Mouse (Mus musculus) embryonic facial prominence, embryonic 11.5 days (tissue): ENCODE data around the gene Wdfy1. TPM values are rescaled to one million over a fixed set of nuclear protein-coding genes. Genes with fewer than 3 reads are reported as not detected.

Source experiments
- ATAC-seq: fragments of 200-750 bp; cut with Nextera tagmentation; replicated peaks from 2 replicates; pipeline ENCODE4 v1.8.0; 2017; ENCODE audit warnings: low read depth; ENCODE audit not compliant: insufficient number of reproducible peaks, low FRiP score, low TSS enrichment
- DNase-seq: peaks from one replicate; pipeline ENCODE4 v3.0.0-alpha.2; 2015; ENCODE audit warnings: low spot score
- H3K27ac ChIP-seq: fragments of 300-500 bp; sonication (generic); replicated peaks from 2 replicates; pipeline ENCODE4 v1.5.1; 2014; ENCODE audit warnings: mild to moderate bottlenecking, low read depth, low read length, control low read depth
- H3K27me3 ChIP-seq: fragments of 300-500 bp; sonication (generic); 2 replicates; pipeline ENCODE4 v1.6.1; 2014; ENCODE audit warnings: mild to moderate bottlenecking, low read length, moderate library complexity, mixed read lengths; ENCODE audit not compliant: control insufficient read depth, insufficient read depth
- H3K36me3 ChIP-seq: fragments of 300-500 bp; sonication (generic); replicated peaks from 2 replicates; pipeline ENCODE4 v1.6.1; 2014; ENCODE audit warnings: low read depth, mild to moderate bottlenecking, low read length, moderate library complexity, mixed read lengths; ENCODE audit not compliant: control insufficient read depth, insufficient read depth
- H3K4me1 ChIP-seq: fragments of 300-500 bp; sonication (generic); 2 replicates; pipeline ENCODE4 v1.6.1; 2014; ENCODE audit warnings: low read length, mixed read lengths; ENCODE audit not compliant: control insufficient read depth, insufficient read depth
- H3K4me2 ChIP-seq: fragments of 300-500 bp; sonication (generic); 2 replicates; pipeline ENCODE4 v1.6.1; 2014; ENCODE audit warnings: low read depth, mild to moderate bottlenecking, control low read depth, low read length, moderate library complexity
- H3K4me3 ChIP-seq: fragments of 300-500 bp; sonication (generic); 2 replicates; pipeline ENCODE4 v1.5.1; 2014; ENCODE audit warnings: low read depth, low read length, control low read depth
- H3K9ac ChIP-seq: fragments of 300-500 bp; sonication (generic); replicated peaks from 2 replicates; pipeline ENCODE4 v1.6.1; 2014; ENCODE audit warnings: mild to moderate bottlenecking, control low read depth, low read length
- H3K9me3 ChIP-seq: fragments of 300-500 bp; sonication (generic); replicated peaks from 2 replicates; pipeline ENCODE4 v1.6.1; 2016; ENCODE audit warnings: mild to moderate bottlenecking, low read length, inconsistent platforms, mixed read lengths; ENCODE audit not compliant: control insufficient read depth
- WGBS: fragments of 180-500 bp; shearing (Covaris S2); extraction: QIAGEN DNeasy Blood & Tissue Kit; methylation state at CpG from one replicate; pipeline ENCODE4 v1.1.7; 2014; 5-methylcytosine and 5-hydroxymethylcytosine counted together
- polyA plus RNA-seq: library from polyadenylated mRNA; unstranded; fragments of >200 nt; fragmentation: Nextera tagmentation; extraction: Ambion mirVana; gene quantifications from 2 replicates; pipeline ENCODE4 v1.2.1, GENCODE M21; 2014

The Wdfy1 gene
- polyA plus RNA-seq, 1 experiment from 2014 or later = 35.7 TPM

- Histone ChIP-seq H3K9ac (no peak overlapping the region), H3K4me1 (no peaks in the 10 kb centered on the region), H3K4me2 (no peak overlapping the region), H3K9me3 (no peaks in the 10 kb centered on the region), H3K36me3 (no peaks in the 10 kb centered on the region), H3K4me3 (no peak overlapping the region), H3K27me3 (no peaks in the 10 kb centered on the region), H3K27ac (no peak overlapping the region)
- ATAC-seq (no peak), DNase-seq (no peak)
Measured at GRCm38 (mm10) chr1:79684027-79684426, 91.9 kb downstream of the Wdfy1 start.

GRCm38 (mm10) chr1:79682936-79683335, 93.0 kb downstream of the Wdfy1 start:
- ATAC-seq = no peak
- no peak overlapping the region for H3K27ac ChIP-seq
- no peaks in the 10 kb centered on the region for H3K27me3 ChIP-seq
- H3K4me3 ChIP-seq = no peak overlapping the region
- H3K4me1 ChIP-seq = no peaks in the 10 kb centered on the region
- 12% methylated on average over 5 of the region's 5 CpGs for WGBS
- no peaks in the 10 kb centered on the region for H3K36me3 ChIP-seq
- no peak overlapping the region for H3K4me2 ChIP-seq
- no peak overlapping the region for H3K9ac ChIP-seq
- peak; percentile 20 for DNase-seq
- H3K9me3 ChIP-seq = no peaks in the 10 kb centered on the region

- no peak overlapping the region for H3K9ac ChIP-seq
- H3K4me3 ChIP-seq = no peak overlapping the region
- H3K27me3 ChIP-seq = no peaks in the 10 kb centered on the region
- H3K36me3 ChIP-seq = no peaks in the 10 kb centered on the region
- H3K9me3 ChIP-seq = no peaks in the 10 kb centered on the region
- H3K27ac ChIP-seq = no peak overlapping the region
- H3K4me2 ChIP-seq = no peak overlapping the region
- WGBS = 89% methylated on average over 3 of the region's 3 CpGs
- ATAC-seq (no peak), DNase-seq (no peak)
- no peaks in the 10 kb centered on the region for H3K4me1 ChIP-seq
Measured at GRCm38 (mm10) chr1:79680777-79681176, 95.2 kb downstream of the Wdfy1 start.

GRCm38 (mm10) chr1:79678117-79678684, 97.7 kb downstream of the Wdfy1 start:
- Histone ChIP-seq H3K27ac (no peak overlapping the region), H3K9me3 (no peaks in the 10 kb centered on the region), H3K4me2 (no peak overlapping the region), H3K36me3 (no peaks in the 10 kb centered on the region), H3K4me3 (no peak overlapping the region), H3K27me3 (no peaks in the 10 kb centered on the region), H3K4me1 (no peaks in the 10 kb centered on the region), H3K9ac (no peak overlapping the region)
- 82% methylated on average over 8 of the region's 8 CpGs for WGBS
- no peak for ATAC-seq
- no peak for DNase-seq

GRCm38 (mm10) chr1:79675716-79676115, 100.2 kb downstream of the Wdfy1 start:
- WGBS = 52% methylated on average over 4 of the region's 4 CpGs
- ATAC-seq (no peak), DNase-seq (no peak)

GRCm38 (mm10) chr1:79671543-79672337, 104.2 kb downstream of the Wdfy1 start, which contains the start of gene Ap1s3:
TSS of gene Ap1s3 (minus strand) at chr1:79671972.
- ATAC-seq = peak; percentile 90
- peak; percentile 81 for DNase-seq
- Histone ChIP-seq H3K27me3 (no peaks in the 10 kb centered on the region), H3K27ac (no peak within 1 kb of the TSS), H3K36me3 (no peaks in the 10 kb centered on the region), H3K9me3 (no peaks in the 10 kb centered on the region), H3K4me1 (no peaks in the 10 kb centered on the region), H3K4me3 (peak within 1 kb of the TSS; percentile 63), H3K9ac (peak within 1 kb of the TSS; percentile 57), H3K4me2 (peak within 1 kb of the TSS; percentile 93)
- under 1% methylated on average over 51 of the region's 51 CpGs for WGBS

More at GRCm38 (mm10) chr1:79675716-79676115, 100.2 kb downstream of the Wdfy1 start:
- H3K9me3 ChIP-seq = no peaks in the 10 kb centered on the region
- H3K27me3 ChIP-seq = no peaks in the 10 kb centered on the region
- H3K27ac ChIP-seq = no peak overlapping the region
- H3K9ac ChIP-seq = no peak overlapping the region
- no peak overlapping the region for H3K4me3 ChIP-seq
- H3K4me2 ChIP-seq = no peak overlapping the region
- no peaks in the 10 kb centered on the region for H3K4me1 ChIP-seq
- H3K36me3 ChIP-seq = no peaks in the 10 kb centered on the region

- no peaks in the 10 kb centered on the region for H3K36me3 ChIP-seq
- peak overlapping the region; percentile 63 for H3K4me3 ChIP-seq
- WGBS = under 1% methylated on average over 11 of the region's 11 CpGs
- H3K4me1 ChIP-seq = no peaks in the 10 kb centered on the region
- DNase-seq = no peak
- peak overlapping the region; percentile 93 for H3K4me2 ChIP-seq
- H3K27me3 ChIP-seq = no peaks in the 10 kb centered on the region
- no peak for ATAC-seq
- peak overlapping the region; percentile 57 for H3K9ac ChIP-seq
- no peak overlapping the region for H3K27ac ChIP-seq
- H3K9me3 ChIP-seq = no peaks in the 10 kb centered on the region
Measured at GRCm38 (mm10) chr1:79671196-79671542, 104.8 kb downstream of the Wdfy1 start.

GRCm38 (mm10) chr1:79669419-79669974, 106.4 kb downstream of the Wdfy1 start:
- Histone ChIP-seq H3K9ac (no peak overlapping the region), H3K4me3 (no peak overlapping the region), H3K27me3 (no peaks in the 10 kb centered on the region), H3K27ac (no peak overlapping the region), H3K36me3 (no peaks in the 10 kb centered on the region), H3K4me2 (no peak overlapping the region), H3K4me1 (no peaks in the 10 kb centered on the region), H3K9me3 (no peaks in the 10 kb centered on the region)
- WGBS = 85% methylated on average over 9 of the region's 9 CpGs
- DNase-seq = no peak
- ATAC-seq = no peak
